18 mouse cellular contexts compared by ENCODE assay signal in the genomic region with DNA sequence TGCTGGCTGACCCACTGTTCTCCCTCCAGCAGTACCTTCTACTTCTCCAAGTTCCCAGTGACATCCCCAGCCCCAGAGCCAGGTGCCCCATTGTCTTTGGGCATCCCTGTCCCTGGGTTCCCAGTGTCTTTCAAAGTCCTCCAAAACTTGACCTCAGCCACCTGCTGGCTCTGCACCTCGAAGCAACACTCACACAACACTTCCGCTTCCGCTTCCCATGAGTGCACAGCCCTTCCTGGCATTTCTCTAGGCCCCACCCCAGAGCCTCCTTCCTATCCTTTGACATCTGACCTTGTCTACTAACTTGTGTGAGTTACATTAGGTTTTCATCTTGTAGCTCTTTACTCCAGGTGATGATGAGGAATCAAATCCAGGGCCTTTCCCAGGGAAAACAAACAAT.
"Had no signal": no experiment of that assay in that cellular context is flagged by ENCODE, and none has a peak within 500 bp of the region (broad histone marks: within the 10 kb centered on the region; RNA-seq: fewer than 3 reads in every experiment).

No protein-coding gene starts in this region.

- ATAC-seq: midbrain, embryonic 13.5 days; midbrain, embryonic 16.5 days had no signal

- H3K4me3 ChIP-seq: midbrain, embryonic 13.5 days; myocyte; neural tube, embryonic 13.5 days; neural tube, embryonic 15.5 days had no signal

- H3K27me3 ChIP-seq: neural tube, embryonic 13.5 days; neural tube, embryonic 15.5 days had no signal

- H3K9ac ChIP-seq: lung, embryonic 14.5 days; midbrain, embryonic 13.5 days; neural tube, embryonic 13.5 days; neural tube, embryonic 15.5 days had no signal

- DNase-seq: lung, adult 18-20 months; lung, embryonic 14.5 days; lung, postnatal 10 days; lung, postnatal 4 days; retina, postnatal 1 day; right cerebral cortex, adult 18-20 months; right cerebral cortex, postnatal 25 days; right cerebral cortex, postnatal 4 days; spleen, adult 18-20 months; thymus, adult 18-20 months; thymus, postnatal 14 days; thymus, postnatal 36 days had no signal

- H3K4me2 ChIP-seq: lung, embryonic 14.5 days; midbrain, embryonic 11.5 days; midbrain, embryonic 13.5 days; neural tube, embryonic 13.5 days; neural tube, embryonic 15.5 days had no signal

- H3K9me3 ChIP-seq: midbrain, embryonic 13.5 days; neural tube, embryonic 13.5 days; neural tube, embryonic 15.5 days had no signal

- H3K36me3 ChIP-seq: midbrain, embryonic 13.5 days; neural tube, embryonic 13.5 days; neural tube, embryonic 15.5 days had no signal
